Mouse (Mus musculus) testis, adult 2 months (tissue): ENCODE data around the gene Fam221b.

ENCODE experiments used
- CTCF ChIP-seq: fragments of 200-500 bp; IDR thresholded peaks from 2 replicates; pipeline ENCODE4 v1.5.1; 2012; ENCODE audit warnings: low read depth, mild to moderate bottlenecking, inconsistent platforms, low read length, moderate library complexity; ENCODE audit not compliant: control insufficient read depth, insufficient read depth, insufficient replicate concordance
- POLR2A ChIP-seq: fragments of 200-500 bp; IDR thresholded peaks from 2 replicates; pipeline ENCODE4 v1.6.1; 2012; ENCODE audit warnings: low read depth, mild to moderate bottlenecking, inconsistent platforms, low read length, moderate library complexity; ENCODE audit not compliant: control insufficient read depth

DNA sequence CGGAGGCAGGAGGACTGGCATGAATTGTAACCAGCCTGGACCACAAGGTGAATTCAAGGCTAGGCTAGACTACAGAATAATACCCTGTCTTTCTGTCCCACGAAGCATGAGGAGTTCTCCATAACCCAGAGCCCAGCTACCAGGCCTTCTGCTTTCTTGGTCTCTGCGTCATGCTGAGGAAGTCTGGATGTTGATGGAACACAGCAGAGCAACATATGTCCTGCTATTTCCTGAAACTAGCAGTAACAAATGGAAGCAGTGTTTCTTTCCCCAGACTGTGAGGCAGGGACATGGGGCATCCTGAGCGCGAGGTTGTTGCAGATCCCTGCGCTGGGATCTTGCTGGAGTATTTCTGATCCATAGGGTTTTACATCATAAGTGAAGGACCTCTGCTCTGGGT, 9.6 kb upstream of the Fam221b start:
- TF ChIP-seq CTCF (no peak), POLR2A (no peak)
